Mouse (Mus musculus) B cell, adult 2 months (primary cell): Measurements from ENCODE around the gene Tirap.
"Not testable (repeated sequence)": the region's sequence is repeated elsewhere in the genome, so short reads cannot be mapped to it uniquely, and the experiment has no call there.

ENCODE experiments used
- DNase-seq, 2 experiments: peaks; one replicate each; pipeline ENCODE4 v3.0.0; 2022

Tirap gene

DNA sequence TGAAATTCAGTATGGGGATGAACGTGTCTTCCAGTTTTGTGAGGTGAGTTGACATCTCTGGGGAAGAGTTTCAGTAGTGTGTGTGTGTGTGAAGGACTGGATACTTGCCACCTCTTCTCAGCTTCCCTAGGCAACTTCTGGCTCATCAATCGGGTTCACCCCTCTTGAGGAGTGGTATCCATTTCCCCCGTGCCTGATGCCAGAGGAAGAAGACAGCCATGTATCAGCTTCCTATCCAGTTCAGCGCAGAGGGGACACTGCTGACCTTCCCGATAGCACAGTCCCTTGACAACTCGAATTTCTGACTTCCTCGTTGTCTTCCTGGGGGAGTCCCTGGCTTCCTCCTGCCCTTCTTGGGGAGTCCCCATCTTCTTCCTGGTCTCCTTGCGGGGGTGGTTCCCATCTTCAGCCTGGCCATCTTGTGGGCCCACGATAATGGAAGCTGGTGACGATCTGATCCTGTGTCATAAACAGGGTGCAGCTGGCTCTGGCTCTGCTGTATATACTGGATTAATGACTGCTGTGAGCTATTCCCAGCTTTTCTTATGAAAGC is 12.7 kb downstream of the Tirap start:
- no peak for DNase-seq

DNA sequence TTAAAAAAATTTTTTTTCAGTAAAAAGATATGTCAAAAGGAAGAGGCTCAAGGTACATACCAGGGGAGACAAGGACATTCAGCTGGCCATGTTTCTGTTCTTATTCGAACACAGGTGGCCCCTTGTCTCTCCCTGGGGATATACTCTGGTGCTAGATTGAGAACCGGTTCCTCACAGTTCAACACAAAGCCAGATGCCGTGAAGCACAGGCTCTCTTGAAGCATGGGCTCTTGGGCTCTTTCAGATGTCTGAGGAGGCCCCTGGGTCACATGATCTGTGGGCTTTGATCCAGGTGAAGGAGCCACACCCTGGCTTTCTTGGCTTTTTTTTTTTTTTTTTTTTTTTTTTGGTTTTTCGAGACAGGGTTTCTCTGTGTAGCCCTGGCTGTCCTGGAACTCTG is 13.7 kb downstream of the Tirap start:
- DNase-seq = peak; percentile 7 to 16

DNA sequence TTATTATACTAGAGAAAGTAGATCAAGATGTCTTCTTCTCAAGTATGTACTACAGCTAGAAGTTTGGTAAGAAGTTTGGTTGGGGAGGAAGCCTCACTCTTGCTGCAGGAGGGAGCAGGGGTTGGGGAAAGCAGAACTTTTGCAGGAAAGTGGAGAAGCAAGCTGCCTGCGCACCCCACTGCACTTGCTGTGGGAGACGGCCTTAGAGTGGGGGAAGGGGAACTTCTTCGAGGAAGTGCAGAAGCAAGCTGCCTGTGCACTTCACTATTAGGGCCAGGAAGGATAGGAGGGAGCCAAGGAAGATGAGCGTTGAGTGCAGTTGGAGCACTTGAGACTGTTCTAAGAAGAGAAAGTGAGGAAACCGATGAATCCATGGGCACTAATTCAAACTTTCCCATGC is 16.7 kb downstream of the Tirap start:
- DNase-seq = peak; percentile 5 to 10

DNA sequence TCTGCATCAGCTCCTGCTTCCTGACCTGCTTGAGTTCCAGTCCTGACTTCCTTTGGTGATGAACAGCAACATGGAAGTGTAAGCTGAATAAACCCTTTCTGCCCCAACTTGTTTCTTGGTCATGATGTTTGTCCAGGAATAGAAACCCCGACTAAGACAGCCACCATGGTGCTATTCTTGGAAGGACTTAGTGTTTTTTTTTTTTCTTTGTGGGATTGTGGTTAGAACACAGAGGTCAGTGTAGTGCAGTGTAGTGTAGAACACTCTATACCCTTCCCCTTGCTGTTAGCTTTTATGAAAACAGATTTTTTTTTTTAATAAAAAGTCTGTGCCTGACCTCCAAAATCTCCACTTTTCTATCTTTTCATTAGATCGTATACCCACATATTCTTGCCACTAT is 17.3 kb downstream of the Tirap start:
- DNase-seq = no peak

DNA sequence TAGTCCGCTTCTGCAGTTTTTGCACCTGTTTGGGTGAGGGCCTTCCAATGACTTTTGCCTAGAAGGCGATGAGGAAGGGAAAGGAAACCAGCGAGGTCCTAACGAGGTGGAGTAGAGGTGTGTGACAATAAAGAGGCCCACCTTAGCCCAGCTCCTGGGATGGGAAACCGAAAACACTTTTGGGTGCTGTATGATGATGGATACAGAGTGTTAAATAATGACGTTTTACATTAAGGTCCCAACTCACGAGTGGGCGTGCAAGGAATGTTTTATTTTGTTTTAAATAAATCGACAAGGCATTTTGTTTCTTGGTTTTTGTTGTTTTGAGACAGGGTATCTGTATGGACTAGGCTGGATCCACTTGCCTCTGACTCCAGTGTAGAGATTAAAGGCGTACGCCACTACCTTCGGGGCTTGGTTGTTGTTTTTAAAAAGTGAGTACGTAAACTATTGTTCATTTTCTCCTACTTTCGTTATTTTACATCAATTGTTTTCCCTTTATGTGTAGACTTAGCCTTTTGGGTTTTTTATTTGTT is 23.9 kb downstream of the Tirap start:
- no peak for DNase-seq

DNA sequence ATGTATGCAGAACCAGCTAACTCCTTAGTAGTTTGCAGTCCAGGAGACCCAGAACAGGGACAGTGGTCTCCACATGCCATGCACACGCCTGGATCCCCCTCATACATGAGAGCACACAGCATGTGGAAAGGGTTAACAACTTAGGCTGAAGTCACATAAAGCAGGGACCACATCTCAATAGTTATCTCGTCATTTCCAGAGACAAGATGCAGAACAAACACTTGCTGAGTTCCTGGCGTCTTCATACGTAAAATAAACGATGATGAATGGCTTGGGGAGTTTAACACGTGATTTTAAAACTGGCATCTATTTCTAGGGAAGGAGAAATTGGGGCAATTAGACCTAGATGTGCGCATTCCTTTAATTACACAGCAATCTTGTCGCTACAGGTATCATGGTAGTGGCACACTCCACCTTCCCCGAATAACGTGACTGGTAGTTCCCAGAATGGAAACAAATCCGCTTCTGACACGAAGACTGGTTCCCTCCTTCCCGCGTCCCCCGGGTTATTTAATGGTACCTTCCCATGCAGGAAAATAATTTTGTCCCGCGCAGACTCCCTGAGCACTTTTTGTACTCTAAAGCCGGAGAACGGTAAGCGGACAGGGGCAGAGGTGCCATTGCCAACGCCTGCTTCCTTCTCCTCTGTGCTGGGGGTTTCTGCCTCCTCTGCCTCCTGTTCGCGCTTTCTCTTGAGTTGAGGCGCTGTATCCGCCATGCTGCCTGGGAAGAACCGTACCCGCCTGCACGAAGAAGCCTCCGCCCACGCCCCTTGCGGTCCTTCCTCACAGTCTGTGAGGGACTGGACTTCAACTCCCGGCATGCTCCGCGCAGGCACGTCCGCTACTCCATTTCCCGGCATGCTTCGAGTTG is 24.6 kb downstream of the Tirap start, which contains the start of gene Dcps:
Gene Dcps, minus strand, starts transcription at position 811 of the 873 bp plus-strand sequence.
- DNase-seq = peak; percentile 94 to 96

DNA sequence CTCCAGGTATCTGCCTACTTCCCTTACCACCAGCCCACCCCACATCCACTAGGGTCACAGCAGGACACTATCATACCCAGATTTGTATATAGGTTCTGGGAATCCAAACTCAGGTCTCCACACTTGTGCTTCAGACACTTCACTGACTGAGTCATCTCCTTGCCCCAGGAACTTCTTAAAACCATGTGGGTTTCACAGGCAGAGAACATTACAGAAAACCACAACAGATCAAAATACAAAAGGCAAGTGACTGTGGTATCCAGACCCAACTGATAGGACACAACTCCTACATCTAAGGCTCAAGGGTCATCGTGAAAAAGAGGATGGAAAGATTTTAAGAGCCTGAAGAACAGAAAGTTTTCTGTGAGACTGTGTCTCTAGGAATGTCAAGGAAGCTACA is 26.8 kb downstream of the Tirap start:
- DNase-seq = no peak

DNA sequence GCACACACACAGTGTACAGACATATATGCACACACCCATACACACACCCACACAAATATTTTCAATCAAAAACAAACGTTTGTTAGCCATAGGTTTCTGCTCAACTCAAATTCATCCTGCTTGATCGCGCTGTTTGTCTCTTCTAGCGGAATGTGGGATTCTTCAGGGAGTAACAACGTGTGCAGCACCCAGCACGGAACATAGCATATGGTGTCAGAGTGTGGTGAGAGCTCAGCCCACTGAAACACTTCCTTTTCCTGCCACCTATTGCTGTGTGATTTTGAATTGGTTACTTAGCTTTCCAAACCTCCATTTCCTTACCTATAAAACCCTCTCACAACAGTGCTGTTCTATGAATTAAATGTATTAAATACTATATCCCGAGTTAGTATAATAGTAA is 30.0 kb downstream of the Tirap start:
- no peak for DNase-seq

DNA sequence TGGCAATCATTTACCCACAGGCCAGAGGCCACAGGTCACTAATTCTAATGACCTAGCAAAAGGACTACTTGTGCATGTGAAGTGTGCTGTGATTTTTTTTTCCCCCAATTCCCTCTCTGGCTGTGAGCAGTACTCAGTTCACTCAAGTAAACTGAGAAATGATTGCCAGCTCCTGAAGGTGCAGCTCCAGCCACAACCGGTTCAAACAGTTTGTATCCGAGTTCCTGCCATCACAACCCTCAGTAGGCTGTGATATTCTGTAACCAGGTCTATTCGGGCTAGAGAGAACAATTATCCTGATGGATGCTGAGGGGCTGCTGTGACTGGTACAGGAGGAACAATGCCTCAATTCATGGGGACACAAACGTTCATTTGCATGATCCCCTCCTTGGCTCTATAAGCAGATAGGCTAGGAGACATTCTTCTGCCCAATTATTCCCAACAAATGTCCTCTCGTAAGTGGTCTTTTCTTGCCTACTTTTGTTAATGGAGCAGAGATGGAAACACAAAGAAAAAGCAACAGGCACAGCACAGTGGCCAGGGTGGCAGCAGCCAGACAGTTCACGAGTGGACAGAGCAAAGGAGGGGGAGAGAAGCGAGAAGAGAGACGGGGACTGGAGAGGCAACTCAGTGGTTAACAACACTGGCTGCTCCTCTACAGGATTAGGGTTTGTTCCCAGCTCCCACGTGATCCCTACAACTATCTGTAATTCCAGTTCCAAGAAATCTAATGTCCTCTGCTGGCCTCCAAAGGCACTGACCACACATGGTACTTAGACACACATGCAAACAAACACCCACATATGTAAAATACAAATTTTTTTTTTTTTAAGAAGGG is 33.1 kb downstream of the Tirap start:
- DNase-seq = no peak

DNA sequence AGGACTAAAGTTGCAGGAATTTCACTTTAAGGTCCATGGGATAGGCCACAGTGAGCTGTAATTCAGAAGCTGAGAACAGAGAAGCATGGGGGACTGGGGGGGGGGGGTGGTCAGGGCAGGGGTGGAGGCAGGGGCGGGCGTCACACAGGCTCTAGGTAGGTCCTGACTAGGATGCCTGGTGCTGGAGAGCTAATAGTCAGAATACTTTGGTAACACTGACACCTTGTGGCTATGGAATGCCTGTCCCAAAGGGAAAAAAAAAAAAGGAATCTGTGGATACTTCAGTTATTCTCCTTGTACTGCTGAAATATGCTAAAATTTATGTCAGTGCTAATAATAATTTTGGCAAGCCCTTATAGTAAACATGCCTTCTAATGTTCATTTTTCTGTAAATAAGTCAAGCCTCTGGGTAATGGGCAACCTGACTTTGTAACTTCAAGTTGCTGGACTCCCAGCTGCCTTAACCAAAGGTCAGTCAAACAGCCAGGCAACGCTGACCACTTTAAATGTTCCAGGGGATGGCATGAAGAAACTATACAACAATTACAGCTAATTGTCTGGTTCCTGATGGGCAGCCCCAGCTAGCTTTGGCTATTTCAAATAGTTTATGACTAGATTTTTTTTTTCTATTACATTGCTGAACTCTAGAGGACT is 33.8 kb downstream of the Tirap start:
- DNase-seq = no peak

DNA sequence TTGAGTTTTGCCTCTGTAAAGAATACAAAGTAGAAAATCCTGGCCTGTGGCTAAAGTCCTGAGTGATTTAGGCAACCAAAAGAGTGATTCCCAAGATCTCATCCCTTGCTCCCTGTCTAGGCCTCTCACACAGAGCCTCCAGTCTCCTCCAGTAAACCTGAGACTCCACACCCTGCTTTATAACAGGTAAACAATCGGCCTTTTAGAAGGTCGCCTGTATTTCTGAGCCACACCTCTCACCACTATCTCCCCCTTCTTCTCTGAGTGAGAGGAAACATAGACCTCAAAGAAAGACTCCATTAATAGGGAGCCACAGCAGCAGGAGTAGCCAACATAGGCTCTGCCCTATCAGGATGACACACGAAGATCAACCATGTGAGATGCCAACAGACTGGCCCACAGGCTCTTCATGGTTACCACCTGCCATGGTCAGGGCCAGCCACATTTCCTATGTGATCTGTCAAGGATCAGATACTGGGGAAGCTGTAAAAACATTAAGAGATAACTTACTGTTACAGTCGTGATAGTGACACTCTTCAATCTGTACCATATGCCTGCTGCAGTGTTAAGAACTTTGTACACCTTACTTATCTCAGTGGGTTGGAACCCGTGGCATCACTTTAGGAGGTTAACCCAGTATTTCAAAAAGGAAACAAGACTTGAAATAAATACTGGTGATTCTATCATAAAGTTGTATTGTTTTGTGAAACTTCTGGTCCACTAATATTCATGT is 35.8 kb downstream of the Tirap start:
- no peak for DNase-seq

DNA sequence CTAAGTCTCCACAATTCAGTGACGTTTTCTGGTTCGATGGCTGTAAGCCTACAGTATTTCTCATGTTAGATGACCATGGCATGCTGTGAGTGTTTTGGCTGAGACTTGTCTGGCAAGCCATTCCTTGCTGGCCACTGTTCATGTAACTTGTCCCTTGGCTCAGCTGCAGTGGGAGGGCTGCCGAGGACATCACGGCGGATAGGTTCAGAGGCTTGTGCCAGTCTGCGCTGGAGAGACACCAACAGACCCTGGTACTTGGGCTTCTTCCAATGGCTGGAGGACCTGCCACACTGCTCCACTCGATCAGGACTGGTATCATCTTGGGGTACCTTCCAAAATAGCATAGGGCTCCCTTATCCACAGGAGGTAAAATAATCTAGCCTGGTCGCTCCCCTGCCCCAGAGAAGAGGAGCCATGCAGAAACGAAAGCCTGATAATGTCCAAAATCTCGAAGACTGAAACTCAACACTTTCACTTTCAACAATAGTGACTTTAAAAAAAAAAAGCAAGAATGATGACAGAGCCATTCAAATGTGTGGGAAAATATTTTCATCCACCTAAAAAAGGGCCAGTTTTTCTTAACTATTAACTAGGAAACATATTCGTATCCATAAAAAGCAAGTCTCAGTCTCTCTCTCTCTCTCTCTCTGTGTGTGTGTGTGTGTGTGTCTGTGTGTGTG is 36.9 kb downstream of the Tirap start:
- DNase-seq = no peak

DNA sequence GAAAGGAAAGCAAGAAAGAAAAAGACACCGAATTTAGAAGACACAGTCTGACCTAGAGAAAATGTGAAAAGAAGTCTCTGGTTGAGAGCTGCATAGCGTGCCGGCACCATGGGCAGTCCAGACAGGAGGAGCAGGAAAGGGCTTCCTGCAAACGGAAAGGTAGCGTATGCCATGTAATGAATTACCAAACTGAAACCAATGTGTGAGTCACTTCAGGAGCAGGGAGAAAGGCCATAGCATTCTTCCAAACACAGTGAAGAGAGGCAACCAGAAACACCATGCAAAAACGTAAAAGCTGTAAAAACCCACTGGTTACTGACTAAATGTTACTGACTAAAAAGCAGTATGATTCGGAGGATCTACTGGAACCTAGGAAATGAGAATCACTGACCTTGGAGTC is 38.4 kb downstream of the Tirap start:
- no peak for DNase-seq

DNA sequence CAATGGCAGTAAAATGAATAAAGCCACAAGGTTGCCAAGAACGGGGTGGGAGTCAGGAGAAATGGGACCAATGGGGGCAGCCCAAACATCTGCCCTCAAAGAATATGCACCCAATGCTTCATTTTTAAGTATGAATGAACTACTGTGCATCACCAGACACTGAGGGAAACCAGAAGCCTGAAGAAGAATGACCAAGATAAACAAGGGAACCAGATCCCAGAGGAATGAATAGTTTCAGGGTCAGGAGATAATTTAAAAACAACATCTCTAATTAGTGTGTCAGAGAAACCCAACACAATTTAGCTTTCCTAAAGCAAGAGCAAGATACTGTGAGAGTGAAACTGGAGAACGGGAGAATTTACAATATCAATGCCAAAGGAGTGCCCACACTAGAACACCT is 39.4 kb downstream of the Tirap start:
- DNase-seq = no peak

DNA sequence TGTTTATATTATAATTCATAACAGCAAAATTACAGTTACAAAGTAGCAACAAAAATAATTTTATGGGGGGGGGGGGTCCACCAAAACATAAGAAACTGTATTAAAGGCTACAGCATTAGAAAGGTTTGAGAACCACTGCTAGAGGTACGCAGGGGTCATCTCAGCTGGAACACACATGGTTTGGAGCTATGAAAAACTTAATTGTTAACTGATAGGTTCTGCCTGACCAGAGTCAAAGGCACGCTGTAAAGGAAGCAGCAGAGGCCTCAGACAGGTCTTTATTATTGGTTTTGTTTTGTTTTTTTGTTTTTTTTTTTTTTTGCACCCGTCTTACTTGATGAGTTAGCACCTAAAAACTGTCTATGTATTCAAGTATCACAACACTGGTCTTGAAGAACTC is 41.6 kb downstream of the Tirap start:
- no peak for DNase-seq

DNA sequence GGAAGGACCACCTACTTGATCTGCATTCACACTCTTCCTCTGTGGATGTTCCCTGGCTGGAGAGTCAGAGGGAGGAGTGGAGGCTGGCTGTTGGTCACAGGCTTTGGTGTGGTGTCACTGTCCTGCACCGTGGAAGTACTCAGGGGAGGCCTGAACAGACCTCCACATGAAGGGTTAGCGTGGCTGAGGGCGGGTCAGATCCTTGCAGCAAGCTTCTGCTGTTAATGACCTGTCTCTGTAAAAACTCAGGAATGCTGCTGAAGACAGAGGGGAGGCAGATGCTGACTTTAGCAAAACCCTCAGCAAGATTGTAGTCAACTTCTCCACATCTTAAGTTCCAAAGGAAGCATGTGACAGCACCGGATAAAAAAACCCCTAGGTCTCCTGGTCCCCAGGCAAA is 43.2 kb downstream of the Tirap start:
- DNase-seq = no peak

DNA sequence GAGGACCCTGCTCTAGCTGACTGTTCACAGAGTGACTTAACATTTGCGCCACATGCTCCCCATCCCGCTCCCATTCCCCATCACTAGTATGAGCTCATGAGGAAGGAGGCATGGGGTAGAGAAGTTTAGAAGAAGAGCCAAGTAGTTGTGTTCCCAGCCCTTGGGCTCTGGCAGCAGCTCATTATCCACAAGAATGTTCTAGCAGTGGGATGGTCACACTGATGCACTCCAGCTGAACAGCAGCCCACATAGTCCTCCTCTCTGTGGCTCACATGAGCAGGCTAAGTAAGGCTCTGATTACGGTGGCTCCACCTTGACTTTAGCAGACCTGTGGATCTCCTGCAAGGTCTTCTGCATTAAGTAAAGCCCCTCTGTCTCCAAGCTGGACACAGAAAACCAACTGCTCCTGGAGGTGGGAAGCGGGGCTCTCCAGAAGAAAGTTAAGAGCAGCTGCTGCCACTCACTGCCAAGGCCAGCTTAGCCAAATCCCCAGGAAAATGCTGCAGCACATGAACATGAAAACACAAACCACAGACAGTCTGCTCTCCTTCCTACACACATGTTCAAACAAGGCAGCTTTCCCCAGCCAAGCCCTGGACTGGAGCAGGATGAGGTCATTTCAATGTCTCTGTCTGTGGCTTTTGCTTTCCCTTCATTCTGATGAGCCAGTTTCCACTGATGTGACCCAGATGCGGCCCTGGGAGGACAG is 43.9 kb downstream of the Tirap start:
- no peak for DNase-seq

DNA sequence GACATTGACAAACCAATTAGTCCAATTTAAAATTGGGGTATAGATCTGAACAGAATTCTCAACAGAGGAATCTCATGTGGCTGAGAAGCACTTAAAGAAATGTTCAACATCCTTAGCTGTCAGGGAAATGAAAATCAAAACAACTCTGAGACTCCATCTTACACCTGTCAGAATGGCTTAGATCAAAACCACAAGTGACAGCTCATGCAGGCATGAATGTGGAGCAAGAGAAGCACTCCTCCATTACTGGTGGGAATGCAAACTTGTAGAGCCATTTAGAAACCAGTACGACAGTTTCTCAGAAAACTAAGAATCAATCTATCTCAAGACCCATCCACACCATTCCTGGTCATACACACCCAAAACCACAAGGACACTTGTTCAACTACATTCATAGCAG is 47.2 kb downstream of the Tirap start:
- DNase-seq = no peak

DNA sequence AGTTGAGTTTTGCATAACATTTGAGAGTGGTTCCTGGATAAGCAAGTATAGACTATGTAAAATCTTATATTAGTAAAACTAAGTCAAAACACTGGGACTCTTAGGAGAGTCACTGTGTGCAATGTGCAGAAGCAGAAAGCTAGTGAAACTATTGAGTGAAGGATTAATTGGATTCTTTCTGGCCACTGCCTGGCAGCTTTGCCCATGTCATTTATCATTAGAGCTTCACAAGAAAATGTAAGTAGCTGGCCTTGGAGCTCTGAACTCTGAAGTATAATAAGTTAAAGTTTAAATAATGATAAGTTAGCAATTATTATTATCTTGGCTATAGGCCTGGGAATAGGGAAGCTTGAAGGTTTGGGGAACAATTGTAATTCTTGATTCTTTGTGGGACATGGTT is 51.3 kb downstream of the Tirap start:
- not testable (repeated sequence) for DNase-seq

DNA sequence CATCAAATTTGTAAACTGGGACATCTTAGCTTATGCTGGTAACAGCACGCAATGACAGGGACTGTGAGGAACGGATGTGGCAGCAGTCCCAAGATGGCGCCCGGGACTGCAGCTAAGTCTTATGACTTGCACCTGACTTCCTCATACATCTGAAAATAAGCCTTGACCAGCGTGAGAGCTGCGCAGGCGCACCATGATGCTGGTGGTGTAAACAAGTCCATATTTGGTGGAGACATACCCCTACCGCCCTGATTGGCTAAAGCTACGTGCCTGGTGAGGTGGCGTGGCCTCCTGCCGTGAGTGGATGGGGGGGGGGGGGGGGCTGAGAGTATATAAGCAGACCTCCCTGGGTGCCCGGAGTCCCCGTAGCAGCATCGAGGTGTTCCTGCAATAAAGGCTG is 52.8 kb downstream of the Tirap start:
- DNase-seq = not testable (repeated sequence)

DNA sequence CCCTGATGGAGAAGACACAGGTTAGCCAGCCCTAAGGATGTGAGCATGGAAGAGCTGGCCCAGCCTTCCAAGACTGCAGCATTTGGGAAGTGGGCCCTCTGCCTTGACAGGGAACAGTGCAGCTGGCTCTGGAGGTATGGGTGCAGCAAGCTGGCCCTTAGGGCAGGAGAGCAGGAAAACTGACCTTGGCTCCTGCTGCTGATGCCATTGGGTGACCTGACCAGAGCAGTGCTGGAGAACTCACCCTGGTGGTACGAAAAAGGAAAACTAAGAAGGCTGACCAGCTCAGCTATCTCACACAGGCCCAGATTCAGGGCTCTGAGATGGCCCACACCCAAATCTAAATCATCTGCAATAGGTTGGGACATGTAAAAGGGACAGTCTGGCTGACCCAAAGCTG is 54.3 kb downstream of the Tirap start:
- no peak for DNase-seq
